Mouse (Mus musculus): Measurements from ENCODE around the gene Dnah5. TPM values are rescaled to one million over a fixed set of nuclear protein-coding genes. Genes with fewer than 3 reads are reported as not detected.
A peak's percentile ranks its signal among the peaks of the same experiment; 100 is the strongest.

The Dnah5 gene
- polyA plus RNA-seq, 1 experiment from 2014 or later = 0.08 TPM

- Histone ChIP-seq H3K27me3 (ENCODE audit: insufficient read depth, low read length) (no peaks in the 10 kb centered on the region), H3K9me3 (replicated peaks; ENCODE audit: low read length) (no peaks in the 10 kb centered on the region), H3K27ac (no peak overlapping the region), H3K36me3 (ENCODE audit: insufficient read depth, low read length) (no peaks in the 10 kb centered on the region), H3K4me2 (ENCODE audit: low read length) (no peak overlapping the region), H3K4me1 (replicated peaks; ENCODE audit: insufficient read depth, low read length) (no peaks in the 10 kb centered on the region), H3K4me3 (replicated peaks; ENCODE audit: low read depth, low read length) (no peak overlapping the region), H3K9ac (ENCODE audit: low read depth, low read length) (no peak overlapping the region)
- 91% methylated on average over 1 of the region's 1 CpGs for WGBS
- ATAC-seq (replicated peaks; ENCODE audit: low FRiP score, low read depth) (no peak), DNase-seq (ENCODE audit: low spot score) (no peak)
- TF ChIP-seq CTCF (IDR thresholded peaks at IDR 0.05; ENCODE audit: low read depth) = no peak
Observed at GRCm38 (mm10) chr15:28260250-28260649, 56.7 kb downstream of the Dnah5 start.

- H3K4me3 ChIP-seq (replicated peaks; ENCODE audit: low read depth, low read length) = no peak overlapping the region
- H3K36me3 ChIP-seq (ENCODE audit: insufficient read depth, low read length) = no peaks in the 10 kb centered on the region
- H3K4me1 ChIP-seq (replicated peaks; ENCODE audit: insufficient read depth, low read length) = no peaks in the 10 kb centered on the region
- no peaks in the 10 kb centered on the region for H3K9me3 ChIP-seq (replicated peaks; ENCODE audit: low read length)
- H3K4me2 ChIP-seq (ENCODE audit: low read length) = no peak overlapping the region
- no peak for DNase-seq (ENCODE audit: low spot score)
- no peak for TF ChIP-seq CTCF (IDR thresholded peaks at IDR 0.05; ENCODE audit: low read depth)
- ATAC-seq (replicated peaks; ENCODE audit: low FRiP score, low read depth) = no peak
- 95% methylated on average over 4 of the region's 4 CpGs for WGBS
- H3K27ac ChIP-seq = no peak overlapping the region
- H3K9ac ChIP-seq (ENCODE audit: low read depth, low read length) = no peak overlapping the region
- H3K27me3 ChIP-seq (ENCODE audit: insufficient read depth, low read length) = no peaks in the 10 kb centered on the region
Observed at GRCm38 (mm10) chr15:28299438-28299837, 95.9 kb downstream of the Dnah5 start.

- H3K4me2 ChIP-seq (ENCODE audit: low read length) = no peak overlapping the region
- WGBS = 23% methylated on average over 8 of the region's 8 CpGs
- H3K4me3 ChIP-seq (replicated peaks; ENCODE audit: low read depth, low read length) = no peak overlapping the region
- no peaks in the 10 kb centered on the region for H3K4me1 ChIP-seq (replicated peaks; ENCODE audit: insufficient read depth, low read length)
- H3K27me3 ChIP-seq (ENCODE audit: insufficient read depth, low read length) = no peaks in the 10 kb centered on the region
- DNase-seq (ENCODE audit: low spot score) (no peak), ATAC-seq (replicated peaks; ENCODE audit: low FRiP score, low read depth) (no peak)
- no peaks in the 10 kb centered on the region for H3K9me3 ChIP-seq (replicated peaks; ENCODE audit: low read length)
- no peak overlapping the region for H3K27ac ChIP-seq
- TF ChIP-seq CTCF (IDR thresholded peaks at IDR 0.05; ENCODE audit: low read depth) = no peak
- H3K36me3 ChIP-seq (ENCODE audit: insufficient read depth, low read length) = no peaks in the 10 kb centered on the region
- no peak overlapping the region for H3K9ac ChIP-seq (ENCODE audit: low read depth, low read length)
Observed at GRCm38 (mm10) chr15:28307131-28307530, 103.6 kb downstream of the Dnah5 start.

- no peak overlapping the region for H3K27ac ChIP-seq
- no peak overlapping the region for H3K9ac ChIP-seq (ENCODE audit: low read depth, low read length)
- no peaks in the 10 kb centered on the region for H3K36me3 ChIP-seq (ENCODE audit: insufficient read depth, low read length)
- H3K4me3 ChIP-seq (replicated peaks; ENCODE audit: low read depth, low read length) = no peak overlapping the region
- H3K4me1 ChIP-seq (replicated peaks; ENCODE audit: insufficient read depth, low read length) = no peaks in the 10 kb centered on the region
- no peak for DNase-seq (ENCODE audit: low spot score)
- no peak for TF ChIP-seq CTCF (IDR thresholded peaks at IDR 0.05; ENCODE audit: low read depth)
- WGBS = 88% methylated on average over 2 of the region's 2 CpGs
- H3K27me3 ChIP-seq (ENCODE audit: insufficient read depth, low read length) = no peaks in the 10 kb centered on the region
- H3K4me2 ChIP-seq (ENCODE audit: low read length) = no peak overlapping the region
- no peak for ATAC-seq (replicated peaks; ENCODE audit: low FRiP score, low read depth)
- no peaks in the 10 kb centered on the region for H3K9me3 ChIP-seq (replicated peaks; ENCODE audit: low read length)
Observed at GRCm38 (mm10) chr15:28307884-28308283, 104.3 kb downstream of the Dnah5 start.

- H3K4me2 ChIP-seq (ENCODE audit: low read length) = no peak overlapping the region
- WGBS = 79% methylated on average over 4 of the region's 4 CpGs
- no peaks in the 10 kb centered on the region for H3K4me1 ChIP-seq (replicated peaks; ENCODE audit: insufficient read depth, low read length)
- TF ChIP-seq CTCF (IDR thresholded peaks at IDR 0.05; ENCODE audit: low read depth) = no peak
- no peak overlapping the region for H3K9ac ChIP-seq (ENCODE audit: low read depth, low read length)
- DNase-seq (ENCODE audit: low spot score) = no peak
- H3K36me3 ChIP-seq (ENCODE audit: insufficient read depth, low read length) = no peaks in the 10 kb centered on the region
- no peak overlapping the region for H3K4me3 ChIP-seq (replicated peaks; ENCODE audit: low read depth, low read length)
- no peaks in the 10 kb centered on the region for H3K27me3 ChIP-seq (ENCODE audit: insufficient read depth, low read length)
- ATAC-seq (replicated peaks; ENCODE audit: low FRiP score, low read depth) = no peak
- no peak overlapping the region for H3K27ac ChIP-seq
- no peaks in the 10 kb centered on the region for H3K9me3 ChIP-seq (replicated peaks; ENCODE audit: low read length)
Observed at GRCm38 (mm10) chr15:28310516-28310915, 107.0 kb downstream of the Dnah5 start.

- Histone ChIP-seq H3K4me2 (ENCODE audit: low read length) (no peak overlapping the region), H3K4me3 (replicated peaks; ENCODE audit: low read depth, low read length) (no peak overlapping the region), H3K27ac (no peak overlapping the region), H3K27me3 (ENCODE audit: insufficient read depth, low read length) (no peaks in the 10 kb centered on the region), H3K4me1 (replicated peaks; ENCODE audit: insufficient read depth, low read length) (no peaks in the 10 kb centered on the region), H3K36me3 (ENCODE audit: insufficient read depth, low read length) (no peaks in the 10 kb centered on the region), H3K9me3 (replicated peaks; ENCODE audit: low read length) (no peaks in the 10 kb centered on the region), H3K9ac (ENCODE audit: low read depth, low read length) (no peak overlapping the region)
- no peak for TF ChIP-seq CTCF (IDR thresholded peaks at IDR 0.05; ENCODE audit: low read depth)
- peak; percentile 8 for DNase-seq (ENCODE audit: low spot score)
- no peak for ATAC-seq (replicated peaks; ENCODE audit: low FRiP score, low read depth)
- WGBS = 67% methylated on average over 14 of the region's 14 CpGs
Observed at GRCm38 (mm10) chr15:28313451-28313850, 109.9 kb downstream of the Dnah5 start.

- Histone ChIP-seq H3K27me3 (ENCODE audit: insufficient read depth, low read length) (no peaks in the 10 kb centered on the region), H3K4me2 (ENCODE audit: low read length) (no peak overlapping the region), H3K9ac (ENCODE audit: low read depth, low read length) (no peak overlapping the region), H3K27ac (no peak overlapping the region), H3K4me3 (replicated peaks; ENCODE audit: low read depth, low read length) (no peak overlapping the region), H3K36me3 (ENCODE audit: insufficient read depth, low read length) (no peaks in the 10 kb centered on the region), H3K9me3 (replicated peaks; ENCODE audit: low read length) (no peaks in the 10 kb centered on the region), H3K4me1 (replicated peaks; ENCODE audit: insufficient read depth, low read length) (no peaks in the 10 kb centered on the region)
- TF ChIP-seq CTCF (IDR thresholded peaks at IDR 0.05; ENCODE audit: low read depth) = peak; percentile 81
- 23% methylated on average over 6 of the region's 6 CpGs for WGBS
- DNase-seq (ENCODE audit: low spot score) = peak; percentile 66
- ATAC-seq (replicated peaks; ENCODE audit: low FRiP score, low read depth) = no peak
Observed at GRCm38 (mm10) chr15:28315812-28316528, 112.4 kb downstream of the Dnah5 start.
